Mouse (Mus musculus) forebrain, embryonic 15.5 days (tissue): ENCODE measurements around the gene Aldh1a3. TPM values are rescaled to one million over a fixed set of nuclear protein-coding genes. Genes with fewer than 3 reads are reported as not detected.

Source experiments
- ATAC-seq: fragments of 200-750 bp; cut with Nextera tagmentation; replicated peaks from 2 replicates; pipeline ENCODE4 v1.8.0; 2017; ENCODE audit warnings: mild to moderate bottlenecking, moderate TSS enrichment, moderate library complexity
- H3K27ac ChIP-seq: fragments of 300-500 bp; sonication (generic); replicated peaks from 2 replicates; pipeline ENCODE4 v1.5.1; 2015; ENCODE audit warnings: mild to moderate bottlenecking, inconsistent platforms
- H3K27me3 ChIP-seq: fragments of 300-500 bp; sonication (generic); 2 replicates; pipeline ENCODE4 v1.6.1; 2015; ENCODE audit warnings: inconsistent platforms
- H3K36me3 ChIP-seq: fragments of 300-500 bp; sonication (generic); 2 replicates; pipeline ENCODE4 v1.6.1; 2015; ENCODE audit warnings: mild to moderate bottlenecking, inconsistent platforms
- H3K4me1 ChIP-seq: fragments of 300-500 bp; sonication (generic); 2 replicates; pipeline ENCODE4 v1.6.1; 2015; ENCODE audit warnings: inconsistent platforms
- H3K4me2 ChIP-seq: fragments of 300-500 bp; sonication (generic); replicated peaks from 2 replicates; pipeline ENCODE4 v1.6.1; 2015; ENCODE audit warnings: mild to moderate bottlenecking, inconsistent platforms
- H3K4me3 ChIP-seq: fragments of 300-500 bp; sonication (generic); 2 replicates; pipeline ENCODE4 v1.5.1; 2015; ENCODE audit warnings: mild to moderate bottlenecking, inconsistent platforms
- H3K9ac ChIP-seq: fragments of 300-500 bp; sonication (generic); replicated peaks from 2 replicates; pipeline ENCODE4 v1.6.1; 2015; ENCODE audit warnings: mild to moderate bottlenecking, inconsistent platforms
- H3K9me3 ChIP-seq: fragments of 300-500 bp; sonication (generic); 2 replicates; pipeline ENCODE4 v1.6.1; 2016; ENCODE audit warnings: inconsistent platforms
- WGBS: fragments of 180-500 bp; shearing (Covaris S2); methylation state at CpG from one replicate; pipeline ENCODE4 v1.1.7; 2015; ENCODE audit warnings: mixed read lengths; 5-methylcytosine and 5-hydroxymethylcytosine counted together
- polyA plus RNA-seq: library from polyadenylated mRNA; unstranded; fragments of >200 nt; fragmentation: Nextera tagmentation; extraction: Ambion mirVana; gene quantifications from 2 replicates; pipeline ENCODE4 v1.2.1, GENCODE M21; 2015

Aldh1a3 gene
- polyA plus RNA-seq, 1 experiment from 2014 or later = 6.6 TPM

DNA sequence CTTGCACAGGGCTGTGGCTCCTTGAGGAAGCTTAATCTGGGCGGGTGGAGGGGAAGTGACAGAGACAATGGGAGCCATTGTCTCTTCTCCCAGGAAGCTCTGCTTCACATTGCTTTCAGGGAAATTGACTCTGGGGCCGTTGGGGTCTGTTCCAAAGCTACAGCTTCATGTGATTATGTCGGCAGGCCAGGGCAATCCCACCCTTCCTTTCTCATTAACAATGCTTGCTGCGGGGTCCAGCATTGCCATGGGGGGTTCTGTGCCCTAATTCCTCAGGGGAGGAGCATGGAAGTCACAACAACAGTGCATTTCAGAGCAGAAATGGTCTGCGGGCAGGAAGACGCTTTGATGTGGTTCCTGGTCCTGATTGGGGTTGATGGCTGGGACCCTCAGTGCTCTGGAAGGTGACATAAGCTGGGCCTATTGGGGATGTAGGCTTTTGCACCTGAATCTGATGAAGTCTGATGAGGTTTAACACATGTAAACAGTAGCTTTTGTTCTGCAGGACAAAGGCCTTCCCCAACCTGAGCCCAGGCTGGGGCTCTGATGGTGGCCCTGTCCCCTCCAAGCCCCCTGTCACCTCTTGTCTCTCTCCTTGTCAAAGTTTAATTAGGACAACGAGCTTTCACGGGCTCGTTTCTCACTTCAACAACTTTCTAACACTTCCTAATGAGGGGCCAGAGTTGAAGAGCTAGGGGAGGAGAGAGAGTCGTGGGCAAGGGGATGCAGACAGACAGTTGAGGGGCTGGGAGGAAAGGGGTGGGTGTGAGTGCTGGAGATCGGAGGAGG is 18.0 kb upstream of the Aldh1a3 start:
- Histone ChIP-seq H3K4me3 (no peak overlapping the region), H3K4me1 (peaks cover 11% of the 10 kb centered on the region), H3K36me3 (no peaks in the 10 kb centered on the region), H3K27ac (no peak overlapping the region), H3K27me3 (no peaks in the 10 kb centered on the region), H3K9ac (no peak overlapping the region), H3K4me2 (no peak overlapping the region), H3K9me3 (no peaks in the 10 kb centered on the region)
- ATAC-seq = no peak
- WGBS = 12% methylated on average over 11 of the region's 11 CpGs

DNA sequence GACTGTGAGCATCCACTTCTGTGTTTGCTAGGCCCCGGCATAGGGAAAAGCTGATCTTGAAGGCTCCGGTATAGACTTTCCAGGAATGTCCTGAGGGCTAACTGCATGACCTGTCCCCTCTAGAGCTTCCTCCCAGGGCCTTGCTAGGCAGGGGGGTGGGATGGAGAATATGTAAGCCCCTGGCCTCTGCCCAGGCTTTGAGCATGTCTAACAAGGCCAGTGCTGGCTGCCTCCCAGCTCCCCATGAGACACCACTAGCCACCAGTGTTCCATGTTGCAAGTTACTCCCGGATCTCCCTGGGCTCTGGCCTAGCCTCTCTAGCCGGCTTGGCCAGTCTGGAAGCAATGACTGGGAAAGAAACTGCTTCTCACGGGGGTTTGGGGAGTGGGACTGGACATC is 17.4 kb upstream of the Aldh1a3 start:
- peaks cover 5% of the 10 kb centered on the region for H3K4me1 ChIP-seq
- no peaks in the 10 kb centered on the region for H3K27me3 ChIP-seq
- no peak overlapping the region for H3K4me3 ChIP-seq
- no peak overlapping the region for H3K9ac ChIP-seq
- no peaks in the 10 kb centered on the region for H3K9me3 ChIP-seq
- whole genome bisulfite sequencing = 55% methylated on average over 5 of the region's 5 CpGs
- no peaks in the 10 kb centered on the region for H3K36me3 ChIP-seq
- ATAC-seq = no peak
- no peak overlapping the region for H3K4me2 ChIP-seq
- H3K27ac ChIP-seq = no peak overlapping the region

DNA sequence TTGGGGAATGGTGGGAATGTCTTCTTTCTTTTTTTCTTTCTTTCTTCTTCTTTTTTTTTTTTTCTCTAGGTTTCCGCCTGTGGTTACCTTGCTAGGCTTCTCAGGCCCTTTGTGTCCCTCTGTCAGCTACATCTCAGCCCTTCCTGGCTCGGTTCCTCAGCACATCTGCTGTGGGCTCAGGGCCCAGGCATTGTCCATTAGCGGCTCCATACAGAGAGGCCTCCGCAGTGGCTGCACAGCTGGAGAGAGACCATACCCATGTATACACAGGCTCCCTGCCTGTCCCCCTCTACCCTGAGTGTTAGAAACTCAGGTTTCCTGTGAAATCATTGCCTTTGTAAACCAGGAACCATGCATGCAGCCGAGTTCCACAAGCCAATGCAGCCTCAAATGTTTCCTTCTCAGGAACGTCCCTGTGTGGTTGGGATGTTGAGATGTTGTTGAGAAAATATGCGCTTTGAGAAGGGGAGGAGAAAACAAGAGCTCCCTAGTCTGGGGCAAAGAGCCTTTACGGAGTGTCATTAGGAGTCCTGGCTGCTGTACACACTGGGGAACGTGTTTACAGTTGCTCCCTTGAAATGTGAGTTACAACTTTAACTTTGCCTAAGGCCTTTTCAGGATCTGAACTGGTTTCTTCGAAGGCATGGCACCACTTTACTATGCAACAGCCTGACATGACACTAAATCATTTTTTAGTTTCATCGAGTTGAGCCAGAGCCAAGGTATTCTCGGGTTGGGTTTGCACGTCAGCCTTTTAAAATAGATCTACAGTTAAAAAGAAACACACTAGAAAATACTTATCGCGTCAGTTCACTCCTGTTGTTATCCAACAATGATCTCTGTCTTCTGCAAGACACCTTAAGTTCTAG is 15.4 kb upstream of the Aldh1a3 start:
- H3K9ac ChIP-seq = no peak overlapping the region
- ATAC-seq = 0 out of 2 replicates have a peak, but pooled peaks have one; percentile 55
- WGBS = 60% methylated on average over 15 of the region's 15 CpGs

GRCm38 (mm10) chr7:66438787-66439669 is 11.7 kb upstream of the Aldh1a3 start:
- H3K4me3 ChIP-seq = no peak overlapping the region
- H3K36me3 ChIP-seq = no peaks in the 10 kb centered on the region
- no peaks in the 10 kb centered on the region for H3K9me3 ChIP-seq
- H3K4me1 ChIP-seq = 0 out of 2 replicates have a peak, but pooled peaks cover 4% of the 10 kb centered on the region
- H3K4me2 ChIP-seq = no peak overlapping the region
- no peaks in the 10 kb centered on the region for H3K27me3 ChIP-seq
- WGBS = 74% methylated on average over 12 of the region's 12 CpGs
- H3K27ac ChIP-seq = no peak overlapping the region
- no peak overlapping the region for H3K9ac ChIP-seq
- ATAC-seq = no peak

More for the DNA sequence above, 15.4 kb upstream of the Aldh1a3 start:
- Histone ChIP-seq H3K4me2 (no peak overlapping the region), H3K4me3 (no peak overlapping the region), H3K36me3 (no peaks in the 10 kb centered on the region), H3K27ac (no peak overlapping the region), H3K27me3 (no peaks in the 10 kb centered on the region), H3K4me1 (0 out of 2 replicates have a peak, but pooled peaks cover 4% of the 10 kb centered on the region), H3K9me3 (no peaks in the 10 kb centered on the region)

GRCm38 (mm10) chr7:66434453-66434935 is 7.2 kb upstream of the Aldh1a3 start:
- H3K9me3 ChIP-seq = no peaks in the 10 kb centered on the region
- no peaks in the 10 kb centered on the region for H3K27me3 ChIP-seq
- no peak overlapping the region for H3K9ac ChIP-seq
- no peak overlapping the region for H3K27ac ChIP-seq
- H3K36me3 ChIP-seq = no peaks in the 10 kb centered on the region
- no peak overlapping the region for H3K4me3 ChIP-seq
- WGBS = 48% methylated on average over 10 of the region's 10 CpGs
- H3K4me2 ChIP-seq = no peak overlapping the region
- H3K4me1 ChIP-seq = no peaks in the 10 kb centered on the region
- ATAC-seq = peak; percentile 55; the same call in 1 of the 2 replicates

DNA sequence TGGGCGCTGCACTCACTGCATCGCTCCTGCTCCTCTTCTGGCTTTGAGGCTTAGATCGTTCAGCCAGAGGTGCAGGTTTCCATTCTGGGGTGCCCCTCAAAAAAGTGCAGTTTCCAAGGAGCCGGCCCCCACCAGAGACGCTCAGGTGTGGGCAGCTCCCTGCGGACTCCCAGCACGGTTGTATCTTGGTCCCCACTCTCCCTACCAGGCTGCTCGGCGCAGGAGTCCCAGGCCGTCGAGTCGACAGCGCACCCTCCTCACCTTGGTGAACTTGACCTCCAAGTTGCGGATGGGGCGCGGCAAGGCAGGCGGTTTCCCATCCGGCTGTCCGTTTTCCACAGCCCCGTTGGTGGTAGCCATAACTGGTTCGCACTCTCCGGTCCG is 272 bp downstream of the Aldh1a3 start:
- WGBS = under 1% methylated on average over 23 of the region's 23 CpGs
- H3K27ac ChIP-seq = no peak overlapping the region
- H3K9ac ChIP-seq = peak overlapping the region; percentile 42
- H3K36me3 ChIP-seq = no peaks in the 10 kb centered on the region
- peak; percentile 39 for ATAC-seq
- H3K4me2 ChIP-seq = peak overlapping the region; percentile 95
- H3K4me1 ChIP-seq = peaks cover 15% of the 10 kb centered on the region
- H3K27me3 ChIP-seq = peaks cover 49% of the 10 kb centered on the region
- H3K4me3 ChIP-seq = peak overlapping the region; percentile 49
- H3K9me3 ChIP-seq = no peaks in the 10 kb centered on the region

DNA sequence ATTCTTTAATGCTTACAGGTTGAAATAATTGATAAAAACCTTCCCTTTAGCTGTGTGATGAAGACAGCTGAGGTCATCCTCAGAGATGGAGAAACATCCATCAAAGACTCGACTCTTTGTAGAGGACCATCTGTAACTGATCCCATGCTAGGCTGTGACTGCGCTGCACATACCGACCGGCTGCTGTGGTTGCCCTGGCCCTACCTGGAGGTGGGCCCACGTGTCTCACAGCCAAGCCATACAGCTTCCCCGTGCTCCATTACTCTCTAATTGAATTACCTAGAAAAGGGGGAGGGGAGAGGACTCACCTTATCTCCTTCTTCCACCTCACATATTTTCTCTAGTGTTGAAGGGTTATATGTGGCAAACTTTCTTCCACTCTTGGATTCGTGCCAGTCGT is 5.4 kb downstream of the Aldh1a3 start:
- Histone ChIP-seq H3K4me3 (no peak overlapping the region), H3K4me1 (peaks cover under 1% of the 10 kb centered on the region), H3K36me3 (no peaks in the 10 kb centered on the region), H3K27me3 (peaks cover 24% of the 10 kb centered on the region), H3K9ac (no peak overlapping the region), H3K27ac (no peak overlapping the region), H3K4me2 (no peak overlapping the region), H3K9me3 (no peaks in the 10 kb centered on the region)
- 77% methylated on average over 8 of the region's 8 CpGs for WGBS
- no peak for ATAC-seq

DNA sequence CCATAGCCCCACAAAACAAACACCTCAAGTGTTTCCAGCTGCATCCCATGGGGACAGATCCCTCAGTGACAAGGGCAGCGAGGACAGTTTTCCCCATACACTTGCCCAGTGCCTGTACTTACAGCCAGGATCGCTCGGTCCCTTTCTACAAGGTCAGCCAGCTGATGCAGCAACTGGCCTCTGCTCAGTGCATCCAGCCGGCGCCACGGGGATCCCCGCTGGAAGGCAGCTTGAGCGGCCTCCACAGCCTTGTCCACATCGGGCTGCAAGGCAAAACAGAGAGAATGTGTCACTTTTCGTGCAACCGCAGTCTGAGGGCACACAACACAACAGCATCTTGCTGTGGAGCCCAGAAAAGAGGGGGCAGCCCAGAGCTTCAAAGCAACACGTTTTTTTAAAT is 8.3 kb downstream of the Aldh1a3 start:
- H3K27ac ChIP-seq = no peak overlapping the region
- no peak overlapping the region for H3K9ac ChIP-seq
- 43% methylated on average over 12 of the region's 12 CpGs for WGBS
- no peaks in the 10 kb centered on the region for H3K27me3 ChIP-seq
- no peak overlapping the region for H3K4me2 ChIP-seq
- no peaks in the 10 kb centered on the region for H3K9me3 ChIP-seq
- no peak overlapping the region for H3K4me3 ChIP-seq
- ATAC-seq = no peak
- H3K4me1 ChIP-seq = no peaks in the 10 kb centered on the region
- no peaks in the 10 kb centered on the region for H3K36me3 ChIP-seq

DNA sequence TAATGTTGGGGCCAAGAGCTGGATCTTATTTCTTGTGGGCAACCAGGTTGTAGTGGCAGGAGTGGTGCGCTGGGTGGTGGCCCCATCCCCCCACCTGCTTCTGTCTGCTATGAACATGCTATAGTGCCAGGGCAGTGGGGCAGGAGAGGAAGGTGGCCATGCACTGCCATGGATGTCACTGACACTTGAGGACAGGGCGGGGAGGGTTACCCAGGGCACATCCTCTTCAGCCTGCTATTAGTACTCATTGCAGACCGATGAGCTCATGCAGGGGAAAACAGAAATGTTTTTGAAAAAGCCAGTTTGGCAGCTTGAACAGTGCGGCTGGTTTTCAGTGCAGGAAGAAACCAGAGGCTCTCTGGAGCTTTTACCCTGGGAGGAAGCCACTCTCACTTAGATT is 10.5 kb downstream of the Aldh1a3 start:
- H3K9me3 ChIP-seq = no peaks in the 10 kb centered on the region
- H3K4me3 ChIP-seq = no peak overlapping the region
- H3K4me1 ChIP-seq = no peaks in the 10 kb centered on the region
- ATAC-seq = no peak
- no peak overlapping the region for H3K27ac ChIP-seq
- H3K36me3 ChIP-seq = no peaks in the 10 kb centered on the region
- no peaks in the 10 kb centered on the region for H3K27me3 ChIP-seq
- no peak overlapping the region for H3K9ac ChIP-seq
- 88% methylated on average over 4 of the region's 4 CpGs for WGBS
- H3K4me2 ChIP-seq = no peak overlapping the region

- ATAC-seq = peak; percentile 55
- Histone ChIP-seq H3K9ac (no peak overlapping the region), H3K27ac (no peak overlapping the region)
Measured at GRCm38 (mm10) chr7:66413093-66413492, 14.2 kb downstream of the Aldh1a3 start.

GRCm38 (mm10) chr7:66409433-66409832 is 17.9 kb downstream of the Aldh1a3 start:
- WGBS = 65% methylated on average over 6 of the region's 6 CpGs
- no peaks in the 10 kb centered on the region for H3K27me3 ChIP-seq

More at GRCm38 (mm10) chr7:66413093-66413492, 14.2 kb downstream of the Aldh1a3 start:
- H3K27me3 ChIP-seq = no peaks in the 10 kb centered on the region
- H3K4me3 ChIP-seq = no peak overlapping the region
- H3K4me1 ChIP-seq = no peaks in the 10 kb centered on the region
- no peaks in the 10 kb centered on the region for H3K36me3 ChIP-seq
- no peak overlapping the region for H3K4me2 ChIP-seq
- H3K9me3 ChIP-seq = no peaks in the 10 kb centered on the region
- WGBS = 68% methylated on average over 7 of the region's 7 CpGs

More at GRCm38 (mm10) chr7:66409433-66409832, 17.9 kb downstream of the Aldh1a3 start:
- Histone ChIP-seq H3K4me2 (no peak overlapping the region), H3K4me3 (no peak overlapping the region), H3K9ac (no peak overlapping the region), H3K9me3 (no peaks in the 10 kb centered on the region), H3K36me3 (no peaks in the 10 kb centered on the region), H3K4me1 (no peaks in the 10 kb centered on the region), H3K27ac (no peak overlapping the region)
- ATAC-seq = peak; percentile 49; the same call in 1 of the 2 replicates
